Mouse (Mus musculus): Measurements from ENCODE around the gene Abhd17c. TPM values are rescaled to one million over a fixed set of nuclear protein-coding genes. Genes with fewer than 3 reads are reported as not detected.

Gene Abhd17c
- total and polyA plus RNA-seq, 3 experiments: 35.3 to 44.0 (median 40.4) TPM

GRCm38 (mm10) chr7:84111716-84112350 is 39.9 kb downstream of the Abhd17c start:
- Histone ChIP-seq H3K79me2 (replicated peaks; ENCODE audit: control insufficient read depth, extremely low read depth, insufficient read depth, poor library complexity, severe bottlenecking) (peaks cover 8% of the 10 kb centered on the region; the same call in 1 of the 2 replicates), H3K4me2 (ENCODE audit: insufficient read depth, low read depth, poor library complexity, severe bottlenecking) (no peak overlapping the region), H3K27me3 (replicated peaks) (no peaks in the 10 kb centered on the region), H3K4me1 (ENCODE audit: control insufficient read depth in 1 of 2, insufficient read depth in 2 of 2) (peaks cover 2 to 23% of the 10 kb centered on the region in 2 experiments; a peak in 2 of 4 replicates), H3K36me3 (replicated peaks in 1 of 2; ENCODE audit: control insufficient read depth in 1 of 2, insufficient read depth in 1 of 2, low read length in 1 of 2) (peaks cover 27 to 87% of the 10 kb centered on the region in 2 experiments), H3K9ac (ENCODE audit: insufficient read depth, low read depth) (no peak overlapping the region), H3K9me3 (replicated peaks; ENCODE audit: low read length) (no peaks in the 10 kb centered on the region), H3K4me3 (replicated peaks in 1 of 3; ENCODE audit: low read depth in 2 of 3, low read length in 2 of 3, poor library complexity in 1 of 3) (no peak overlapping the region), H3K27ac (ENCODE audit: insufficient read depth, low read depth) (no peak overlapping the region)
- TF ChIP-seq RCOR1 (conservative IDR thresholded peaks at IDR 0.05; ENCODE audit: low read depth, low read length) (no peak), MAFK (IDR thresholded peaks at IDR 0.05; ENCODE audit: insufficient replicate concordance, low read length) (no peak), CHD2 (IDR thresholded peaks at IDR 0.05; ENCODE audit: low read length) (no peak), CHD1 (IDR thresholded peaks at IDR 0.05; ENCODE audit: low read depth, low read length) (no peak), UBTF (IDR thresholded peaks at IDR 0.05; ENCODE audit: low read depth, low read length) (no peak), USF2 (conservative IDR thresholded peaks at IDR 0.05; ENCODE audit: low read depth, low read length) (no peak), MEF2A (IDR thresholded peaks at IDR 0.05; ENCODE audit: borderline replicate concordance, low read depth, low read length) (no peak), USF1 (IDR thresholded peaks at IDR 0.05; ENCODE audit: low read depth, low read length) (no peak), ZKSCAN1 (IDR thresholded peaks at IDR 0.05; ENCODE audit: borderline replicate concordance, low read depth, low read length) (no peak), SIN3A (IDR thresholded peaks at IDR 0.05; ENCODE audit: low read length) (no peak), MYC (IDR thresholded peaks at IDR 0.05; ENCODE audit: low read depth, low read length) (no peak), JUN (IDR thresholded peaks at IDR 0.05; ENCODE audit: insufficient read depth, low read depth, low read length) (no peak), ZC3H11A (IDR thresholded peaks at IDR 0.05; ENCODE audit: low read depth, low read length) (no peak)
- DNase-seq (ENCODE audit: extremely low read depth): no peak
- dilution Hi-C loops (cut with MboI; ENCODE audit: extremely low pct_ligation_motif_present, extremely low pct_unique_long_range_greater_than_20kb, low sequenced_read_pairs) (no loop called here), in situ Hi-C loops (cut with MboI; ENCODE audit: low pct_ligation_motif_present, low pct_unique_long_range_greater_than_20kb, low sequenced_read_pairs) (no loop called here)

- Histone ChIP-seq H3K4me1 (ENCODE audit: control insufficient read depth in 1 of 2, insufficient read depth in 2 of 2) (peaks cover 5 to 13% of the 10 kb centered on the region in 2 experiments; a peak in 2 of 4 replicates), H3K27ac (ENCODE audit: insufficient read depth, low read depth) (no peak overlapping the region), H3K9me3 (replicated peaks; ENCODE audit: low read length) (no peaks in the 10 kb centered on the region), H3K27me3 (replicated peaks) (no peaks in the 10 kb centered on the region), H3K9ac (ENCODE audit: insufficient read depth, low read depth) (no peak overlapping the region), H3K4me3 (replicated peaks in 1 of 3; ENCODE audit: low read depth in 2 of 3, low read length in 2 of 3, poor library complexity in 1 of 3) (no peak overlapping the region), H3K79me2 (replicated peaks; ENCODE audit: control insufficient read depth, extremely low read depth, insufficient read depth, poor library complexity, severe bottlenecking) (0 out of 2 replicates have a peak, but pooled peaks cover 4% of the 10 kb centered on the region), H3K4me2 (ENCODE audit: insufficient read depth, low read depth, poor library complexity, severe bottlenecking) (no peak overlapping the region), H3K36me3 (replicated peaks in 1 of 2; ENCODE audit: control insufficient read depth in 1 of 2, insufficient read depth in 1 of 2, low read length in 1 of 2) (peaks cover 17 to 42% of the 10 kb centered on the region in 2 experiments)
- no peak for TF ChIP-seq ZKSCAN1 (IDR thresholded peaks at IDR 0.05; ENCODE audit: borderline replicate concordance, low read depth, low read length)
- no peak for TF ChIP-seq TBP (conservative IDR thresholded peaks at IDR 0.05; ENCODE audit: low read depth, low read length)
- TF ChIP-seq IRF4 (IDR thresholded peaks at IDR 0.05; ENCODE audit: low read depth, low read length): no peak
- TF ChIP-seq MAZ (IDR thresholded peaks at IDR 0.05; ENCODE audit: low read depth, low read length): no peak
- TF ChIP-seq E2F4 (IDR thresholded peaks at IDR 0.05; ENCODE audit: insufficient replicate concordance, low read depth, low read length): no peak
- no peak for TF ChIP-seq MAX (IDR thresholded peaks at IDR 0.05; ENCODE audit: low read length)
- DNase-seq (ENCODE audit: extremely low read depth): no peak
- in situ Hi-C loops (cut with MboI; ENCODE audit: low pct_ligation_motif_present, low pct_unique_long_range_greater_than_20kb, low sequenced_read_pairs): no loop called here
- dilution Hi-C loops (cut with MboI; ENCODE audit: extremely low pct_ligation_motif_present, extremely low pct_unique_long_range_greater_than_20kb, low sequenced_read_pairs): no loop called here
Observed at GRCm38 (mm10) chr7:84106942-84107341, 44.8 kb downstream of the Abhd17c start.
